Mouse (Mus musculus): ENCODE results near the gene Casc4. TPM values are rescaled to one million over a fixed set of nuclear protein-coding genes. Genes with fewer than 3 reads are reported as not detected.

Casc4 gene
- polyA plus RNA-seq, 1 experiment: 5.0 TPM

GRCm38 (mm10) chr2:121956224-121957018, 89.7 kb downstream of the Casc4 start:
- Histone ChIP-seq H3K27me3 (ENCODE audit: control insufficient read depth, insufficient read depth, insufficient read length) (no peaks in the 10 kb centered on the region), H3K36me3 (ENCODE audit: control insufficient read depth, insufficient read depth) (peaks cover 22% of the 10 kb centered on the region)
- TF ChIP-seq MYOD1 (IDR thresholded peaks at IDR 0.05; ENCODE audit: control insufficient read depth, insufficient read length, low read depth) (no peak), CEBPB (IDR thresholded peaks at IDR 0.05; ENCODE audit: low read depth) (no peak), CTCF (IDR thresholded peaks at IDR 0.05; ENCODE audit: control insufficient read depth, insufficient read depth, insufficient read length) (no peak), USF1 (IDR thresholded peaks at IDR 0.05; ENCODE audit: low read depth) (no peak), MYOG (IDR thresholded peaks at IDR 0.05; ENCODE audit: control insufficient read depth, extremely low read depth, insufficient read length) (no peak), MAX (IDR thresholded peaks at IDR 0.05) (no peak)

DNA sequence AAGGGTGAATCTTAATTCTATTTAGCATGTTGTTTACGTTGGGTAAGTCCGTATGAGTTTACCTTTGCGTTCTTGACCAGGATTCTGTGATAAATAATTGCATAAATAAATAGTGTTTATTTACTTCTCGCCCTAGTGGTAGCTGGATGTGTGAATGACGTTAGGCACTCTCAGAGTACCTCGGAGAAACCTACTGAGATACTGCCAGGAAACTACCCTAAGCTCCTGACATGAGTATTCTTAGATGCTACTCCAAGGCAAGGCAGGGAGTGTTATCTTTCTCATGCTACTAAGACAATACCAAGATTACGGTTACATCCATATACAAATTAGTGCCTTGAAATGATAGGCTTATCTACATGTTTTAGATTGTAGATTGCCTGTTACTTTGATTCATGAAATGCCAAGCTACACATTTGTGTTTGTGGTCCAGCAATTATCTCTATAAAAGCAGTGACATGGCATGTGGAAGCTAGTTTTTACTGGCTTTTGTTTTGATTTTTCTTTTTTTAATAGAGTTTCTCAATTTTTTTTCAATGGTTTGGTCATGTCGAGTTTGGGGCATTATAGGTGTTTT, 90.5 kb downstream of the Casc4 start:
- H3K27me3 ChIP-seq (ENCODE audit: control insufficient read depth, insufficient read depth, insufficient read length): no peaks in the 10 kb centered on the region
- H3K36me3 ChIP-seq (ENCODE audit: control insufficient read depth, insufficient read depth): peaks cover 29% of the 10 kb centered on the region
- peak overlapping the region; percentile 95 for H3K4me3 ChIP-seq (ENCODE audit: insufficient read depth, poor library complexity, severe bottlenecking)
- peak overlapping the region; percentile 30 for H3ac ChIP-seq (ENCODE audit: control insufficient read depth, insufficient read length, low read depth)
- peaks cover 55% of the 10 kb centered on the region for H3K79me3 ChIP-seq (ENCODE audit: low read depth)
- TF ChIP-seq CTCF (IDR thresholded peaks at IDR 0.05; ENCODE audit: control insufficient read depth, insufficient read depth, insufficient read length) (no peak), CEBPB (IDR thresholded peaks at IDR 0.05; ENCODE audit: low read depth) (no peak), MYOG (IDR thresholded peaks at IDR 0.05; ENCODE audit: control insufficient read depth, extremely low read depth, insufficient read length) (no peak), MAX (IDR thresholded peaks at IDR 0.05) (no peak), MYOD1 (IDR thresholded peaks at IDR 0.05; ENCODE audit: control insufficient read depth, insufficient read length, low read depth) (no peak), USF1 (IDR thresholded peaks at IDR 0.05; ENCODE audit: low read depth) (no peak)
- peaks cover 61% of the 10 kb centered on the region for H3K79me2 ChIP-seq (ENCODE audit: control insufficient read depth, insufficient read depth)

More at GRCm38 (mm10) chr2:121956224-121957018, 89.7 kb downstream of the Casc4 start:
- peaks cover 52% of the 10 kb centered on the region for H3K79me2 ChIP-seq (ENCODE audit: control insufficient read depth, insufficient read depth)
- H3K4me3 ChIP-seq (ENCODE audit: insufficient read depth, poor library complexity, severe bottlenecking): peak overlapping the region; percentile 95
- peak overlapping the region; percentile 80 for H3ac ChIP-seq (ENCODE audit: control insufficient read depth, insufficient read length, low read depth)
- H3K79me3 ChIP-seq (ENCODE audit: low read depth): peaks cover 49% of the 10 kb centered on the region

Other genes starting within 250 kb of the Casc4 start
- gene Frmd5, start 59.9 kb upstream of the Casc4 start, polyA plus RNA-seq (2012; fragmentation: generic; extraction: Trizol): 0.51 TPM
- 5.4 TPM for gene Ctdspl2, start 89.0 kb downstream of the Casc4 start, polyA plus RNA-seq (2012; fragmentation: generic; extraction: Trizol)
- 0.22 TPM for gene Mageb3, start 89.1 kb downstream of the Casc4 start, polyA plus RNA-seq (2012; fragmentation: generic; extraction: Trizol)
- gene Eif3j1, start 161.6 kb downstream of the Casc4 start, polyA plus RNA-seq (2012; fragmentation: generic; extraction: Trizol): 5.6 TPM